Mouse (Mus musculus) kidney, postnatal 0 days (tissue): ENCODE measurements around the gene Olfr543. TPM values are rescaled to one million over a fixed set of nuclear protein-coding genes. Genes with fewer than 3 reads are reported as not detected.
A peak's percentile ranks its signal among the peaks of the same experiment; 100 is the strongest.

Source experiments
- ATAC-seq: fragments of 200-750 bp; cut with Nextera tagmentation; replicated peaks from 2 replicates; pipeline ENCODE4 v1.8.0; 2017; ENCODE audit warnings: low read depth, moderate number of reproducible peaks, moderate TSS enrichment, moderate library complexity; ENCODE audit not compliant: low FRiP score
- DNase-seq: peaks from one replicate; pipeline ENCODE4 v3.0.0-alpha.2; 2016; ENCODE audit warnings: low spot score
- H3K27ac ChIP-seq: fragments of 300-500 bp; sonication (generic); 2 replicates; pipeline ENCODE4 v1.5.1; 2014; ENCODE audit warnings: mild to moderate bottlenecking
- H3K27me3 ChIP-seq: fragments of 300-500 bp; sonication (generic); 2 replicates; pipeline ENCODE4 v1.6.1; 2014; ENCODE audit warnings: low read length, mixed read lengths; ENCODE audit not compliant: insufficient read depth
- H3K36me3 ChIP-seq: fragments of 300-500 bp; sonication (generic); 2 replicates; pipeline ENCODE4 v1.6.1; 2014; ENCODE audit warnings: low read length, mixed read lengths; ENCODE audit not compliant: insufficient read depth
- H3K4me1 ChIP-seq: fragments of 300-500 bp; sonication (generic); replicated peaks from 2 replicates; pipeline ENCODE4 v1.6.1; 2014; ENCODE audit warnings: antibody characterized with exemption, low read length, mixed read lengths; ENCODE audit not compliant: insufficient read depth
- H3K4me2 ChIP-seq: fragments of 300-500 bp; sonication (generic); 2 replicates; pipeline ENCODE4 v1.6.1; 2014; ENCODE audit warnings: mild to moderate bottlenecking, low read length, moderate library complexity, mixed read lengths
- H3K4me3 ChIP-seq: fragments of 300-500 bp; sonication (generic); replicated peaks from 2 replicates; pipeline ENCODE4 v1.5.1; 2014; ENCODE audit warnings: low read depth, low read length
- H3K9ac ChIP-seq: fragments of 300-500 bp; sonication (generic); 2 replicates; pipeline ENCODE4 v1.6.1; 2014; ENCODE audit warnings: low read depth, low read length
- H3K9me3 ChIP-seq: fragments of 300-500 bp; sonication (generic); replicated peaks from 2 replicates; pipeline ENCODE4 v1.6.1; 2016; ENCODE audit warnings: low read length, inconsistent platforms, mixed read lengths
- CTCF ChIP-seq: IDR thresholded peaks from 2 replicates; pipeline ENCODE4 v1.5.1; 2016; ENCODE audit warnings: antibody characterized with exemption, low read depth, mild to moderate bottlenecking, moderate library complexity
- WGBS: fragments of 180-500 bp; shearing (Covaris S2); extraction: QIAGEN DNeasy Blood & Tissue Kit; methylation state at CpG from one replicate; pipeline ENCODE4 v1.1.7; 2014; 5-methylcytosine and 5-hydroxymethylcytosine counted together
- polyA plus RNA-seq: library from polyadenylated mRNA; unstranded; fragments of >200 nt; fragmentation: Nextera tagmentation; extraction: Ambion mirVana; gene quantifications from 2 replicates; pipeline ENCODE4 v1.2.1, GENCODE M21; 2015

Olfr543 gene
- polyA plus RNA-seq, 1 experiment from 2014 or later: not detected

DNA sequence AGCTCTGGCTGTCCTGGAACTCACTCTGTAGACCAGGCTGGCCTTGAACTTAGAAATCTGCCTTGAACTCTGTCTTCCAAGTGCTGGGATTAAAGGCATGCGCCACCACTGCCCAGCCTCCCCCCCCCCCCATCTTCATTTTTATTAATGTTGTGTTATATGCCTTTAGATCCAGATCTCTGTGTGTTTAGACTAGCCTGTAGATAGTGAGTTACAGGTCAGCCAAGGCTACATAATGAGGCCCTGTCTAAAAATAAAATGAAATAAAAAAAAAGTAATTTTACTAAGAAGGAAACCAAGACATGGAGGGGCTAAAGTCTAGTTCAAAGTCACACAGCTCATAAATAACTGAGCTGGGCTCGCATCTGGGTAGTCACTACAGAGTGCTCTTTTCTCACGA is 2.6 kb downstream of the Olfr543 start:
- Histone ChIP-seq H3K4me3 (no peak overlapping the region), H3K27ac (no peak overlapping the region), H3K27me3 (no peaks in the 10 kb centered on the region), H3K4me2 (no peak overlapping the region), H3K9me3 (no peaks in the 10 kb centered on the region), H3K4me1 (0 out of 2 replicates have a peak, but pooled peaks cover 6% of the 10 kb centered on the region), H3K9ac (no peak overlapping the region), H3K36me3 (no peaks in the 10 kb centered on the region)
- ATAC-seq (no peak), DNase-seq (no peak)
- WGBS: 39% methylated on average over 3 of the region's 3 CpGs
- no peak for TF ChIP-seq CTCF

DNA sequence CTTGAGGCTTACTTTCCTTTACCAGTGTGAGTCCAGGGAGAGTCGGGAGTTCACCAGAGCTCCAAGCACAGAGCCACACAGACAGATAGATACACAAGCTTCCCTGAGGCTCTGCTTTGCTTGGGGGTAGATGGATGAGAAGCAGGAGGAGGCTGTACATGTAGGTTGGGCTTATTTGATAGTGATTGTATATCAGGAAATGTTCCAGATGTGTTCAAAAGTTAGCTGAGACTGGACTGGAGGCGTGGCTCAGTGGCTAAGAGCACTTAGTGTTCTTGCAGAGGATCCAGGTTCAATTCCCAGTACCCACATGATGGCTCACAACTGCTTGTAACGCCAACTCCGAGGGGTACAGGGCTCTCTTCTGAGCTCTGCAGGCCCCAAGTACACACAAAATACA is 3.1 kb downstream of the Olfr543 start:
- H3K36me3 ChIP-seq: no peaks in the 10 kb centered on the region
- H3K27me3 ChIP-seq: no peaks in the 10 kb centered on the region
- no peak overlapping the region for H3K4me2 ChIP-seq
- H3K9ac ChIP-seq: no peak overlapping the region
- no peak overlapping the region for H3K4me3 ChIP-seq
- DNase-seq (no peak), ATAC-seq (no peak)
- TF ChIP-seq CTCF: no peak
- 0 out of 2 replicates have a peak, but pooled peaks cover 6% of the 10 kb centered on the region for H3K4me1 ChIP-seq
- H3K27ac ChIP-seq: no peak overlapping the region
- no peaks in the 10 kb centered on the region for H3K9me3 ChIP-seq
- 86% methylated on average over 4 of the region's 4 CpGs for WGBS

DNA sequence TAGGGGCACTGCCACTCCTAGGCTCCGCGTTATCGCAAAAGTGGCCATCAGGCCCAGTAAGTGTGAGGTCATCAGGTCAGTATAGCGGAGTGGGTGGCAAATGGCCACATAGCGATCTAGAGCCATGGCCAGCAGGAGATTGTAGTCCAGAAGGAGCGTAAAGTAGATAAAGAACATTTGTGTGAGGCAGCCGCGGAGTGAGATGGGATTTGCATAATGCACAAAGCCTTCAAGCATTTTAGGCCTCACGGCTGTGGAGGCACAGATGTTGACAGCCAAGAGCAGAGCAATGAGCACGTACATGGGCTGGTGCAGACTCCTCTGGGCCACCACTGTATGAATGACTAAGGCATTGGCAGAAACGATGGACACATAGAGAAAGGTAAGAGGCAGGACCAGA is 4.1 kb downstream of the Olfr543 start:
- H3K36me3 ChIP-seq: no peaks in the 10 kb centered on the region
- no peak overlapping the region for H3K4me2 ChIP-seq
- H3K9me3 ChIP-seq: no peaks in the 10 kb centered on the region
- no peak for ATAC-seq
- H3K4me1 ChIP-seq: 0 out of 2 replicates have a peak, but pooled peaks cover 6% of the 10 kb centered on the region
- H3K27me3 ChIP-seq: no peaks in the 10 kb centered on the region
- 85% methylated on average over 11 of the region's 11 CpGs for WGBS
- DNase-seq: no peak
- no peak overlapping the region for H3K27ac ChIP-seq
- no peak overlapping the region for H3K9ac ChIP-seq
- TF ChIP-seq CTCF: 0 out of 2 replicates have a peak, but pooled peaks have one; percentile 4
- no peak overlapping the region for H3K4me3 ChIP-seq

DNA sequence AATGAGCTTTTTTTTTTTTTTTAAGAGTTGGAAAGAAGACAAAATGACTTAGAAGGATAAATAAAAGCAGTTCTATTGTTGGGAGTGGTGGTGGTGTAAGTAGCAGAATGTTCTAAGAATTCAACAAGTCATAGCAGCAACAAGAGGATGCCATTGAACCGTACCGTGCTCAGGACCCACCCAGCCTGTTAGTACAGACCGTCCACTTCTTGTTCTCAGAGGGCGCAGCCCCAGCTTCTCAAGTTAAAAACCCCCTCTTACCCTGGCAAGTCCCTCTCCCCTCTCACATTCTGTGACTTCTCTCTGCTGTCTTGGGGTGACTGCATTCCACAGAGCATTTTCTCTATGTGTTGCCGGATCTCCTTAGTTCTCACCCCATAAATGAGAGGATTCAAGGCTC is 4.9 kb downstream of the Olfr543 start:
- Histone ChIP-seq H3K27ac (no peak overlapping the region), H3K27me3 (no peaks in the 10 kb centered on the region), H3K36me3 (no peaks in the 10 kb centered on the region), H3K4me2 (no peak overlapping the region), H3K4me3 (no peak overlapping the region), H3K9me3 (no peaks in the 10 kb centered on the region), H3K4me1 (0 out of 2 replicates have a peak, but pooled peaks cover 6% of the 10 kb centered on the region), H3K9ac (no peak overlapping the region)
- TF ChIP-seq CTCF: no peak
- no peak for ATAC-seq
- 91% methylated on average over 5 of the region's 5 CpGs for WGBS
- DNase-seq: no peak

DNA sequence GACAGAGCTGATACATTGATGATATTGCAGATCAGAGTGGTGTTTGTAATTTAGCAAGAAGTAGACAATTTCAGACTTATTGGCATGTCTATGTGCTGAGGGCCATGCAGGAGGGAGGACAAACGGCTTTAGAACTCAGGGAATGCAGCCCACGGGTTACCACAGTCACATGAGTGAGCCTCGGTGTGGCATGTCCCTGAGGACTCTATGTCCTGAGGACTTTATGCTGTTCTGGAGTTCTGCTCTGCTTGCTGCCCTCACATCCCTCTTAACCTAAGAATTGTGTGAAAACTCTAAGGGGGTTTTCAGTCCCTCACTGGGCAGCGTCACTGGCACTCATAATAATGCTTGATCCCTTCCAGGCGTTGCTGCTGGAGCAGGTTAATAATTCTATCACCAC is 8.8 kb downstream of the Olfr543 start:
- Histone ChIP-seq H3K9ac (no peak overlapping the region), H3K27me3 (no peaks in the 10 kb centered on the region), H3K9me3 (no peaks in the 10 kb centered on the region), H3K36me3 (peaks cover 11% of the 10 kb centered on the region), H3K4me2 (no peak overlapping the region), H3K4me3 (no peak overlapping the region), H3K4me1 (no peaks in the 10 kb centered on the region), H3K27ac (no peak overlapping the region)
- WGBS: 32% methylated on average over 5 of the region's 5 CpGs
- DNase-seq (no peak), ATAC-seq (peak; percentile 49; the same call in 1 of the 2 replicates)
- no peak for TF ChIP-seq CTCF

DNA sequence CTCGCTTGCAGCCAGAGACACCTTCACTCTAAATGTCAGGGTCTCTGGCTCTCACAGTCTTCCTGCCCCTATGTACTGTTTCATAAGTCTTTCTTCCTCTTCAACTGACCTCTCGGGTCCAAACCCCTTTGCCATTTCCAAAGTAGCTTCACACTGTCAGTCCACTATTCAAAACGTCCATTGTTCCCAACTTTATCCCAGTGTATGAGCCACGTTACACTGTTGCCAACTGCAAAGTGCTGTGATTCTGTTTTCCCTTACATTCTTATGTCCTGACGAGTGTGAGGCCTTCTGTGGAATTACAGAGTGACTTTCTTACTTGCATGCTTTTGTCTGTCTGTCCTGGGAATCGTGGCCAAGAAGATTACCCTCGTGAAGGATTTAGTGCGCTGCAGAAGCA is 13.9 kb downstream of the Olfr543 start:
- Histone ChIP-seq H3K4me2 (no peak overlapping the region), H3K4me1 (no peaks in the 10 kb centered on the region), H3K36me3 (peaks cover 43% of the 10 kb centered on the region), H3K4me3 (no peak overlapping the region), H3K9me3 (no peaks in the 10 kb centered on the region), H3K9ac (no peak overlapping the region), H3K27me3 (no peaks in the 10 kb centered on the region), H3K27ac (no peak overlapping the region)
- no peak for ATAC-seq
- DNase-seq: no peak
- TF ChIP-seq CTCF: no peak
- WGBS: 90% methylated on average over 8 of the region's 8 CpGs
